Mouse (Mus musculus): ENCODE measurements around the gene Dock8. TPM values are rescaled to one million over a fixed set of nuclear protein-coding genes. Genes with fewer than 3 reads are reported as not detected.

Dock8 gene
- polyA plus RNA-seq, 1 experiment from 2014 or later, result 2.8 TPM

- ATAC-seq (ENCODE audit: low read depth), result no peak
- H3K4me1 ChIP-seq (ENCODE audit: control insufficient read depth, insufficient read depth, low read length), result no peaks in the 10 kb centered on the region; the same call in 1 of the 2 replicates
- 44% methylated on average over 8 of the region's 8 CpGs for WGBS
These were observed 4.4 kb upstream of the Dock8 start for GRCm38 (mm10) chr19:24994900-24995299.

GRCm38 (mm10) chr19:24996815-24997704 is 2.3 kb upstream of the Dock8 start:
- H3K4me2 ChIP-seq (ENCODE audit: low read depth, low read length), result no peak overlapping the region
- H3K4me3 ChIP-seq (ENCODE audit: low read depth, low read length), result no peak overlapping the region
- H3K9me3 ChIP-seq (ENCODE audit: control insufficient read depth, low read length), result no peaks in the 10 kb centered on the region
- no peaks in the 10 kb centered on the region for H3K36me3 ChIP-seq (ENCODE audit: control insufficient read depth, insufficient read depth, low read length)
- no peak for ATAC-seq (ENCODE audit: low read depth)
- H3K27ac ChIP-seq (ENCODE audit: low read depth, low read length), result no peak overlapping the region
- H3K9ac ChIP-seq (replicated peaks; ENCODE audit: low read depth, low read length), result no peak overlapping the region
- WGBS, result 71% methylated on average over 12 of the region's 12 CpGs
- no peaks in the 10 kb centered on the region; the same call in 1 of the 2 replicates for H3K4me1 ChIP-seq (ENCODE audit: control insufficient read depth, insufficient read depth, low read length)
- peaks cover 31% of the 10 kb centered on the region for H3K27me3 ChIP-seq (ENCODE audit: control insufficient read depth, insufficient read depth, low read length)

More at GRCm38 (mm10) chr19:24994900-24995299, 4.4 kb upstream of the Dock8 start:
- no peaks in the 10 kb centered on the region for H3K9me3 ChIP-seq (ENCODE audit: control insufficient read depth, low read length)
- H3K27me3 ChIP-seq (ENCODE audit: control insufficient read depth, insufficient read depth, low read length), result peaks cover 15% of the 10 kb centered on the region
- no peak overlapping the region for H3K4me2 ChIP-seq (ENCODE audit: low read depth, low read length)
- no peak overlapping the region for H3K27ac ChIP-seq (ENCODE audit: low read depth, low read length)
- no peaks in the 10 kb centered on the region for H3K36me3 ChIP-seq (ENCODE audit: control insufficient read depth, insufficient read depth, low read length)
- H3K9ac ChIP-seq (replicated peaks; ENCODE audit: low read depth, low read length), result no peak overlapping the region
- no peak overlapping the region for H3K4me3 ChIP-seq (ENCODE audit: low read depth, low read length)

GRCm38 (mm10) chr19:24998561-24998960 is 773 bp upstream of the Dock8 start:
- Histone ChIP-seq H3K27me3 (ENCODE audit: control insufficient read depth, insufficient read depth, low read length) (peaks cover 34% of the 10 kb centered on the region), H3K4me2 (ENCODE audit: low read depth, low read length) (no peak overlapping the region), H3K4me3 (ENCODE audit: low read depth, low read length) (peak overlapping the region; percentile 56), H3K4me1 (ENCODE audit: control insufficient read depth, insufficient read depth, low read length) (no peaks in the 10 kb centered on the region; the same call in 1 of the 2 replicates), H3K36me3 (ENCODE audit: control insufficient read depth, insufficient read depth, low read length) (no peaks in the 10 kb centered on the region), H3K9ac (replicated peaks; ENCODE audit: low read depth, low read length) (no peak overlapping the region), H3K9me3 (ENCODE audit: control insufficient read depth, low read length) (no peaks in the 10 kb centered on the region), H3K27ac (ENCODE audit: low read depth, low read length) (no peak overlapping the region)
- WGBS, result 77% methylated on average over 5 of the region's 5 CpGs
- no peak for ATAC-seq (ENCODE audit: low read depth)

GRCm38 (mm10) chr19:25000153-25000552 is 819 bp downstream of the Dock8 start:
- 35% methylated on average over 9 of the region's 9 CpGs for WGBS
- no peaks in the 10 kb centered on the region for H3K9me3 ChIP-seq (ENCODE audit: control insufficient read depth, low read length)
- H3K27ac ChIP-seq (ENCODE audit: low read depth, low read length), result no peak overlapping the region
- no peak overlapping the region for H3K9ac ChIP-seq (replicated peaks; ENCODE audit: low read depth, low read length)
- H3K4me2 ChIP-seq (ENCODE audit: low read depth, low read length), result peak overlapping the region; percentile 99; the same call in 1 of the 2 replicates
- no peak for ATAC-seq (ENCODE audit: low read depth)
- no peaks in the 10 kb centered on the region; the same call in 1 of the 2 replicates for H3K4me1 ChIP-seq (ENCODE audit: control insufficient read depth, insufficient read depth, low read length)
- H3K4me3 ChIP-seq (ENCODE audit: low read depth, low read length), result peak overlapping the region; percentile 56; the same call in 1 of the 2 replicates
- H3K27me3 ChIP-seq (ENCODE audit: control insufficient read depth, insufficient read depth, low read length), result peaks cover 34% of the 10 kb centered on the region
- H3K36me3 ChIP-seq (ENCODE audit: control insufficient read depth, insufficient read depth, low read length), result no peaks in the 10 kb centered on the region

- Histone ChIP-seq H3K27me3 (ENCODE audit: control insufficient read depth, insufficient read depth, low read length) (peaks cover 34% of the 10 kb centered on the region), H3K36me3 (ENCODE audit: control insufficient read depth, insufficient read depth, low read length) (no peaks in the 10 kb centered on the region), H3K9ac (replicated peaks; ENCODE audit: low read depth, low read length) (no peak overlapping the region), H3K4me3 (ENCODE audit: low read depth, low read length) (no peak overlapping the region), H3K9me3 (ENCODE audit: control insufficient read depth, low read length) (no peaks in the 10 kb centered on the region), H3K27ac (ENCODE audit: low read depth, low read length) (no peak overlapping the region), H3K4me2 (ENCODE audit: low read depth, low read length) (no peak overlapping the region), H3K4me1 (ENCODE audit: control insufficient read depth, insufficient read depth, low read length) (no peaks in the 10 kb centered on the region; the same call in 1 of the 2 replicates)
- no peak for ATAC-seq (ENCODE audit: low read depth)
- WGBS, result 90% methylated on average over 6 of the region's 6 CpGs
These were observed 2.7 kb downstream of the Dock8 start for GRCm38 (mm10) chr19:25002032-25002431.

GRCm38 (mm10) chr19:25002828-25003227 is 3.5 kb downstream of the Dock8 start:
- Histone ChIP-seq H3K4me2 (ENCODE audit: low read depth, low read length) (no peak overlapping the region), H3K27me3 (ENCODE audit: control insufficient read depth, insufficient read depth, low read length) (peaks cover 34% of the 10 kb centered on the region), H3K27ac (ENCODE audit: low read depth, low read length) (no peak overlapping the region), H3K4me3 (ENCODE audit: low read depth, low read length) (no peak overlapping the region), H3K4me1 (ENCODE audit: control insufficient read depth, insufficient read depth, low read length) (no peaks in the 10 kb centered on the region; the same call in 1 of the 2 replicates), H3K36me3 (ENCODE audit: control insufficient read depth, insufficient read depth, low read length) (no peaks in the 10 kb centered on the region), H3K9ac (replicated peaks; ENCODE audit: low read depth, low read length) (no peak overlapping the region), H3K9me3 (ENCODE audit: control insufficient read depth, low read length) (no peaks in the 10 kb centered on the region)
- ATAC-seq (ENCODE audit: low read depth), result no peak
- 77% methylated on average over 3 of the region's 3 CpGs for WGBS

- peaks cover 30% of the 10 kb centered on the region for H3K27me3 ChIP-seq (ENCODE audit: control insufficient read depth, insufficient read depth, low read length)
- 66% methylated on average over 4 of the region's 4 CpGs for WGBS
- H3K4me3 ChIP-seq (ENCODE audit: low read depth, low read length), result no peak overlapping the region
- no peak overlapping the region for H3K27ac ChIP-seq (ENCODE audit: low read depth, low read length)
- H3K4me1 ChIP-seq (ENCODE audit: control insufficient read depth, insufficient read depth, low read length), result no peaks in the 10 kb centered on the region; the same call in 1 of the 2 replicates
- no peaks in the 10 kb centered on the region for H3K9me3 ChIP-seq (ENCODE audit: control insufficient read depth, low read length)
- no peak overlapping the region for H3K4me2 ChIP-seq (ENCODE audit: low read depth, low read length)
- no peak for ATAC-seq (ENCODE audit: low read depth)
- H3K9ac ChIP-seq (replicated peaks; ENCODE audit: low read depth, low read length), result no peak overlapping the region
- no peaks in the 10 kb centered on the region for H3K36me3 ChIP-seq (ENCODE audit: control insufficient read depth, insufficient read depth, low read length)
These were observed 4.5 kb downstream of the Dock8 start for GRCm38 (mm10) chr19:25003810-25004209.

- no peaks in the 10 kb centered on the region for H3K36me3 ChIP-seq (ENCODE audit: control insufficient read depth, insufficient read depth, low read length)
- ATAC-seq (ENCODE audit: low read depth), result no peak
- no peak overlapping the region for H3K27ac ChIP-seq (ENCODE audit: low read depth, low read length)
- H3K9me3 ChIP-seq (ENCODE audit: control insufficient read depth, low read length), result no peaks in the 10 kb centered on the region
- no peak overlapping the region for H3K9ac ChIP-seq (replicated peaks; ENCODE audit: low read depth, low read length)
- H3K4me1 ChIP-seq (ENCODE audit: control insufficient read depth, insufficient read depth, low read length), result no peaks in the 10 kb centered on the region
- H3K27me3 ChIP-seq (ENCODE audit: control insufficient read depth, insufficient read depth, low read length), result peaks cover 5% of the 10 kb centered on the region; the same call in 1 of the 2 replicates
- no peak overlapping the region for H3K4me3 ChIP-seq (ENCODE audit: low read depth, low read length)
- H3K4me2 ChIP-seq (ENCODE audit: low read depth, low read length), result no peak overlapping the region
- WGBS, result 72% methylated on average over 1 of the region's 1 CpGs
These were observed 7.4 kb downstream of the Dock8 start for GRCm38 (mm10) chr19:25006686-25007085.

GRCm38 (mm10) chr19:25008509-25008908 is 9.2 kb downstream of the Dock8 start:
- WGBS, result 90% methylated on average over 2 of the region's 2 CpGs
- Histone ChIP-seq H3K36me3 (ENCODE audit: control insufficient read depth, insufficient read depth, low read length) (no peaks in the 10 kb centered on the region), H3K4me3 (ENCODE audit: low read depth, low read length) (no peak overlapping the region), H3K4me2 (ENCODE audit: low read depth, low read length) (no peak overlapping the region), H3K4me1 (ENCODE audit: control insufficient read depth, insufficient read depth, low read length) (no peaks in the 10 kb centered on the region), H3K9ac (replicated peaks; ENCODE audit: low read depth, low read length) (no peak overlapping the region), H3K27ac (ENCODE audit: low read depth, low read length) (no peak overlapping the region), H3K9me3 (ENCODE audit: control insufficient read depth, low read length) (no peaks in the 10 kb centered on the region), H3K27me3 (ENCODE audit: control insufficient read depth, insufficient read depth, low read length) (no peaks in the 10 kb centered on the region)
- no peak for ATAC-seq (ENCODE audit: low read depth)

Data from neural tube, embryonic 14.5 days (tissue).